Comparison of ENCODE assay signal across 7 mouse cellular contexts in genomic region chr12:65076906-65077305, GRCm38 (mm10). TPM values are rescaled to one million over a fixed set of nuclear protein-coding genes. Genes with fewer than 3 reads are reported as not detected.
DNase-seq lines count a peak whose midpoint lies in the region; ATAC-seq lines count a peak whose summit lies in the region.

No protein-coding gene starts in this region.

- H3K9me3 ChIP-seq in neural tube, embryonic 11.5 days (ENCODE audit: control insufficient read depth, low read length), result no peaks in the 10 kb centered on the region
- H3K9me3 ChIP-seq in forebrain, embryonic 15.5 days, result no peaks in the 10 kb centered on the region
- H3K9me3 ChIP-seq in liver, embryonic 11.5 days (ENCODE audit: control insufficient read depth, low read length), result no peaks in the 10 kb centered on the region
- H3K9me3 ChIP-seq in stomach, embryonic 16.5 days (replicated peaks; ENCODE audit: control insufficient read depth, low read length), result no peaks in the 10 kb centered on the region

- no peak overlapping the region for H3K27ac ChIP-seq in neural tube, embryonic 11.5 days (ENCODE audit: low read depth, low read length)
- H3K27ac ChIP-seq in forebrain, embryonic 15.5 days (replicated peaks), result no peak overlapping the region
- no peak overlapping the region for H3K27ac ChIP-seq in liver, embryonic 11.5 days (ENCODE audit: low read depth, low read length)
- H3K27ac ChIP-seq in stomach, embryonic 16.5 days (ENCODE audit: low read length), result no peak overlapping the region

- peak overlapping the region; percentile 79 for H3K4me2 ChIP-seq in neural tube, embryonic 11.5 days (ENCODE audit: low read depth)
- peak overlapping the region; percentile 80 for H3K4me2 ChIP-seq in forebrain, embryonic 15.5 days (replicated peaks)
- H3K4me2 ChIP-seq in liver, embryonic 11.5 days, result peak overlapping the region; percentile 88
- H3K4me2 ChIP-seq in stomach, embryonic 16.5 days (ENCODE audit: low read depth, low read length), result peak overlapping the region; percentile 94

- 88% methylated on average over 9 of the region's 9 CpGs for WGBS in neural tube, embryonic 11.5 days
- WGBS in forebrain, embryonic 15.5 days, result 89% methylated on average over 9 of the region's 9 CpGs
- WGBS in liver, embryonic 11.5 days, result 58% methylated on average over 9 of the region's 9 CpGs
- WGBS in stomach, embryonic 16.5 days, result 67% methylated on average over 9 of the region's 9 CpGs

- no peaks in the 10 kb centered on the region; the same call in 1 of the 2 replicates for H3K36me3 ChIP-seq in neural tube, embryonic 11.5 days (ENCODE audit: control insufficient read depth, insufficient read depth, low read length)
- H3K36me3 ChIP-seq in forebrain, embryonic 15.5 days, result peaks cover 6% of the 10 kb centered on the region; the same call in 1 of the 2 replicates
- no peaks in the 10 kb centered on the region for H3K36me3 ChIP-seq in liver, embryonic 11.5 days (ENCODE audit: control insufficient read depth, insufficient read depth, low read length)
- no peaks in the 10 kb centered on the region for H3K36me3 ChIP-seq in stomach, embryonic 16.5 days (ENCODE audit: control insufficient read depth, insufficient read depth, low read length)

- no peaks in the 10 kb centered on the region for H3K27me3 ChIP-seq in neural tube, embryonic 11.5 days (ENCODE audit: control insufficient read depth, insufficient read depth, low read length)
- H3K27me3 ChIP-seq in forebrain, embryonic 15.5 days, result no peaks in the 10 kb centered on the region
- H3K27me3 ChIP-seq in liver, embryonic 11.5 days (replicated peaks; ENCODE audit: control insufficient read depth, insufficient read depth, low read length), result no peaks in the 10 kb centered on the region
- no peaks in the 10 kb centered on the region for H3K27me3 ChIP-seq in stomach, embryonic 16.5 days (ENCODE audit: control insufficient read depth, insufficient read depth, low read length)

- no peak for ATAC-seq in neural tube, embryonic 11.5 days (ENCODE audit: insufficient read depth, low FRiP score, low TSS enrichment)
- ATAC-seq in forebrain, embryonic 15.5 days (replicated peaks), result no peak
- no peak for ATAC-seq in liver, embryonic 11.5 days (replicated peaks; ENCODE audit: low FRiP score)
- no peak for ATAC-seq in stomach, embryonic 16.5 days (ENCODE audit: insufficient read depth, low FRiP score)

- no peak overlapping the region; the same call in 1 of the 2 replicates for H3K9ac ChIP-seq in neural tube, embryonic 11.5 days (ENCODE audit: low read length)
- H3K9ac ChIP-seq in forebrain, embryonic 15.5 days (replicated peaks), result no peak overlapping the region
- H3K9ac ChIP-seq in liver, embryonic 11.5 days (ENCODE audit: low read depth, low read length), result peak overlapping the region; percentile 86
- no peak overlapping the region for H3K9ac ChIP-seq in stomach, embryonic 16.5 days (ENCODE audit: low read length)

- 0 out of 2 replicates have a peak overlapping the region, but pooled peaks have one; percentile 10 for H3K4me3 ChIP-seq in neural tube, embryonic 11.5 days (ENCODE audit: low read depth, low read length)
- peak overlapping the region; percentile 81 for H3K4me3 ChIP-seq in forebrain, embryonic 15.5 days
- H3K4me3 ChIP-seq in liver, embryonic 11.5 days (ENCODE audit: low read depth, low read length), result peak overlapping the region; percentile 95
- H3K4me3 ChIP-seq in stomach, embryonic 16.5 days (replicated peaks; ENCODE audit: low read length), result no peak overlapping the region

- H3K4me1 ChIP-seq in neural tube, embryonic 11.5 days (ENCODE audit: control insufficient read depth, insufficient read depth, low read length), result peaks cover 6% of the 10 kb centered on the region
- H3K4me1 ChIP-seq in forebrain, embryonic 15.5 days, result peaks cover 41% of the 10 kb centered on the region
- peaks cover 22% of the 10 kb centered on the region for H3K4me1 ChIP-seq in liver, embryonic 11.5 days (replicated peaks; ENCODE audit: control insufficient read depth, insufficient read depth, low read length)
- H3K4me1 ChIP-seq in stomach, embryonic 16.5 days (ENCODE audit: control insufficient read depth, insufficient read depth, low read length), result peaks cover 19% of the 10 kb centered on the region

- no peak for DNase-seq in neural tube, embryonic 11.5 days (ENCODE audit: low spot score)
- DNase-seq in neural tube, embryonic 10.5 days (ENCODE audit: extremely low spot score, low spot score), result no peak
- no peak for DNase-seq in liver, embryonic 11.5 days (ENCODE audit: low spot score)
- no peak for DNase-seq in ovary, adult 18-20 months (ENCODE audit: low spot score)
- DNase-seq in cerebellum, adult 9-11 months, result no peak

RNA-seq across cellular contexts. Expression of gene Fancm, which starts 1.5 kb away (rescaled TPM):
- 11.9 and 15.0 TPM in 2 replicates for polyA plus RNA-seq in neural tube, embryonic 11.5 days (2014; fragmentation: Nextera tagmentation; extraction: Ambion mirVana)
- polyA plus RNA-seq in forebrain, embryonic 15.5 days (2015; fragmentation: Nextera tagmentation; extraction: Ambion mirVana), result 10.2 and 11.5 TPM in 2 replicates
- polyA plus RNA-seq in liver, embryonic 11.5 days (2014; fragmentation: Nextera tagmentation; extraction: Ambion mirVana), result 9.6 and 10.9 TPM in 2 replicates
- polyA plus RNA-seq in stomach, embryonic 16.5 days (2015; fragmentation: Nextera tagmentation; extraction: Ambion mirVana), result 4.3 and 4.4 TPM in 2 replicates

RNA-seq across cellular contexts. Expression of gene Fkbp3, which starts 3.1 kb away (rescaled TPM):
- 625 and 636 TPM in 2 replicates for polyA plus RNA-seq in neural tube, embryonic 11.5 days (2014; fragmentation: Nextera tagmentation; extraction: Ambion mirVana)
- polyA plus RNA-seq in forebrain, embryonic 15.5 days (2015; fragmentation: Nextera tagmentation; extraction: Ambion mirVana), result 438 and 488 TPM in 2 replicates
- 388 and 394 TPM in 2 replicates for polyA plus RNA-seq in liver, embryonic 11.5 days (2014; fragmentation: Nextera tagmentation; extraction: Ambion mirVana)
- polyA plus RNA-seq in stomach, embryonic 16.5 days (2015; fragmentation: Nextera tagmentation; extraction: Ambion mirVana), result 229 and 327 TPM in 2 replicates

RNA-seq across cellular contexts. Expression of gene Prpf39, which starts 40.8 kb away (rescaled TPM):
- 57.3 and 57.9 TPM in 2 replicates for polyA plus RNA-seq in neural tube, embryonic 11.5 days (2014; fragmentation: Nextera tagmentation; extraction: Ambion mirVana)
- polyA plus RNA-seq in forebrain, embryonic 15.5 days (2015; fragmentation: Nextera tagmentation; extraction: Ambion mirVana), result 52.7 and 57.6 TPM in 2 replicates
- 46.1 and 46.8 TPM in 2 replicates for polyA plus RNA-seq in liver, embryonic 11.5 days (2014; fragmentation: Nextera tagmentation; extraction: Ambion mirVana)
- polyA plus RNA-seq in stomach, embryonic 16.5 days (2015; fragmentation: Nextera tagmentation; extraction: Ambion mirVana), result 47.6 and 51.0 TPM in 2 replicates
